Mouse (Mus musculus) kidney, adult 11 months (tissue): Measurements from ENCODE around the gene Hpse2.
A peak's percentile ranks its signal among the peaks of the same experiment; 100 is the strongest.

ENCODE experiments used
- DNase-seq: peaks from one replicate; pipeline ENCODE4 v3.0.0; 2022

Hpse2 gene

GRCm38 (mm10) chr19:42770141-42770872, 617.8 kb downstream of the Hpse2 start:
- no peak for DNase-seq

GRCm38 (mm10) chr19:42769648-42770047, 618.5 kb downstream of the Hpse2 start:
- peak; percentile 54 for DNase-seq

- DNase-seq = no peak
Observed at GRCm38 (mm10) chr19:42767361-42767760, 620.8 kb downstream of the Hpse2 start.

- DNase-seq = no peak
Observed at GRCm38 (mm10) chr19:42764398-42764797, 623.8 kb downstream of the Hpse2 start.

- DNase-seq = no peak
Observed at GRCm38 (mm10) chr19:42756671-42757070, 631.5 kb downstream of the Hpse2 start.

GRCm38 (mm10) chr19:42755148-42755870, 632.8 kb downstream of the Hpse2 start:
- peak; percentile 70 for DNase-seq

GRCm38 (mm10) chr19:42753141-42753917, 634.8 kb downstream of the Hpse2 start:
- DNase-seq = peak; percentile 91

GRCm38 (mm10) chr19:42752363-42752931, 635.7 kb downstream of the Hpse2 start, which contains the start of gene Pyroxd2:
TSS of gene Pyroxd2 (minus strand) at chr19:42752775.
- DNase-seq = peak; percentile 90

- peak; percentile 72 for DNase-seq
Observed at GRCm38 (mm10) chr19:42750196-42750595, 638.0 kb downstream of the Hpse2 start.

- DNase-seq = no peak
Observed at GRCm38 (mm10) chr19:42746702-42747101, 641.5 kb downstream of the Hpse2 start.

- no peak for DNase-seq
Observed at GRCm38 (mm10) chr19:42745869-42746224, 642.3 kb downstream of the Hpse2 start.

- DNase-seq = no peak
Observed at GRCm38 (mm10) chr19:42745084-42745868, 642.9 kb downstream of the Hpse2 start.

- DNase-seq = no peak
Observed at GRCm38 (mm10) chr19:42744162-42744586, 644.0 kb downstream of the Hpse2 start.

- no peak for DNase-seq
Observed at GRCm38 (mm10) chr19:42743261-42743660, 644.9 kb downstream of the Hpse2 start.

- no peak for DNase-seq
Observed at GRCm38 (mm10) chr19:42741884-42742283, 646.3 kb downstream of the Hpse2 start.

- DNase-seq = no peak
Observed at GRCm38 (mm10) chr19:42740163-42740899, 647.8 kb downstream of the Hpse2 start.

- no peak for DNase-seq
Observed at GRCm38 (mm10) chr19:42739734-42740133, 648.4 kb downstream of the Hpse2 start.

GRCm38 (mm10) chr19:42737753-42738152, 650.4 kb downstream of the Hpse2 start:
- DNase-seq = no peak
